Mouse (Mus musculus) lung, embryonic 15.5 days (tissue): ENCODE measurements around the gene 4930558K02Rik. TPM values are rescaled to one million over a fixed set of nuclear protein-coding genes. Genes with fewer than 3 reads are reported as not detected.
A peak's percentile ranks its signal among the peaks of the same experiment; 100 is the strongest.

Experiments used
- ATAC-seq: fragments of 200-750 bp; cut with Nextera tagmentation; 2 replicates; pipeline ENCODE4 v1.8.0; 2017; ENCODE audit warnings: moderate number of reproducible peaks, borderline replicate concordance; ENCODE audit not compliant: low FRiP score, low TSS enrichment; ENCODE audit errors: extremely low read depth
- H3K27ac ChIP-seq: fragments of 300-500 bp; sonication (generic); 2 replicates; pipeline ENCODE4 v1.5.1; 2015; ENCODE audit warnings: moderate library complexity, mild to moderate bottlenecking, inconsistent platforms
- H3K27me3 ChIP-seq: fragments of 300-500 bp; sonication (generic); 2 replicates; pipeline ENCODE4 v1.6.1; 2015; ENCODE audit warnings: inconsistent platforms
- H3K36me3 ChIP-seq: fragments of 300-500 bp; sonication (generic); 2 replicates; pipeline ENCODE4 v1.6.1; 2015; ENCODE audit warnings: inconsistent platforms
- H3K4me1 ChIP-seq: fragments of 300-500 bp; sonication (generic); 2 replicates; pipeline ENCODE4 v1.6.1; 2015; ENCODE audit warnings: inconsistent platforms
- H3K4me2 ChIP-seq: fragments of 300-500 bp; sonication (generic); 2 replicates; pipeline ENCODE4 v1.6.1; 2015; ENCODE audit warnings: inconsistent platforms, mild to moderate bottlenecking, moderate library complexity
- H3K4me3 ChIP-seq: fragments of 300-500 bp; sonication (generic); 2 replicates; pipeline ENCODE4 v1.5.1; 2015; ENCODE audit warnings: mild to moderate bottlenecking, inconsistent platforms
- H3K9ac ChIP-seq: fragments of 300-500 bp; sonication (generic); 2 replicates; pipeline ENCODE4 v1.6.1; 2015; ENCODE audit warnings: inconsistent platforms
- H3K9me3 ChIP-seq: fragments of 300-500 bp; sonication (generic); 2 replicates; pipeline ENCODE4 v1.6.1; 2016; ENCODE audit warnings: inconsistent platforms
- WGBS: fragments of 180-500 bp; shearing (Covaris S2); methylation state at CpG from one replicate; pipeline ENCODE4 v1.1.7; 2015; 5-methylcytosine and 5-hydroxymethylcytosine counted together
- polyA plus RNA-seq: library from polyadenylated mRNA; unstranded; fragments of >200 nt; fragmentation: Nextera tagmentation; extraction: Ambion mirVana; gene quantifications from 2 replicates; pipeline ENCODE4 v1.2.1, GENCODE M21; 2015

4930558K02Rik gene
- polyA plus RNA-seq, 1 experiment from 2014 or later: not detected

- peak within 1 kb of the TSS; percentile 84 for H3K9ac ChIP-seq
- H3K27me3 ChIP-seq: no peaks in the 10 kb centered on the region
- H3K4me2 ChIP-seq: peak within 1 kb of the TSS; percentile 60
- peak within 1 kb of the TSS; percentile 82 for H3K27ac ChIP-seq
- peaks cover 10% of the 10 kb centered on the region for H3K4me1 ChIP-seq
- peak; percentile 98 for ATAC-seq
- 0 out of 2 replicates have a peak, but pooled peaks cover 9% of the 10 kb centered on the region for H3K36me3 ChIP-seq
- WGBS: 1% methylated on average over 38 of the region's 38 CpGs
- peak within 1 kb of the TSS; percentile 90 for H3K4me3 ChIP-seq
- no peaks in the 10 kb centered on the region for H3K9me3 ChIP-seq
Measured at GRCm38 (mm10) chr1:161968589-161969407, 10.6 kb downstream of the 4930558K02Rik start, which contains the start of gene Pigc. Pigc (plus strand) TSS chr1:161969186.

GRCm38 (mm10) chr1:161967936-161968335, 11.5 kb downstream of the 4930558K02Rik start:
- H3K4me1 ChIP-seq: peaks cover 10% of the 10 kb centered on the region
- H3K4me3 ChIP-seq: no peak overlapping the region
- 59% methylated on average over 2 of the region's 2 CpGs for WGBS
- no peak overlapping the region for H3K27ac ChIP-seq
- H3K9ac ChIP-seq: no peak overlapping the region
- H3K27me3 ChIP-seq: no peaks in the 10 kb centered on the region
- no peak overlapping the region for H3K4me2 ChIP-seq
- 0 out of 2 replicates have a peak, but pooled peaks cover 9% of the 10 kb centered on the region for H3K36me3 ChIP-seq
- no peak for ATAC-seq
- no peaks in the 10 kb centered on the region for H3K9me3 ChIP-seq

GRCm38 (mm10) chr1:161962465-161963377, 16.7 kb downstream of the 4930558K02Rik start:
- H3K9me3 ChIP-seq: no peaks in the 10 kb centered on the region
- no peaks in the 10 kb centered on the region for H3K36me3 ChIP-seq
- H3K9ac ChIP-seq: no peak overlapping the region
- H3K4me1 ChIP-seq: no peaks in the 10 kb centered on the region; the same call in 1 of the 2 replicates
- no peaks in the 10 kb centered on the region for H3K27me3 ChIP-seq
- ATAC-seq: no peak
- no peak overlapping the region for H3K4me3 ChIP-seq
- H3K4me2 ChIP-seq: no peak overlapping the region
- WGBS: 35% methylated on average over 3 of the region's 3 CpGs
- no peak overlapping the region for H3K27ac ChIP-seq

- ATAC-seq: no peak
- WGBS: 69% methylated on average over 19 of the region's 19 CpGs
Measured at GRCm38 (mm10) chr1:161957964-161958950, 21.2 kb downstream of the 4930558K02Rik start.

DNA sequence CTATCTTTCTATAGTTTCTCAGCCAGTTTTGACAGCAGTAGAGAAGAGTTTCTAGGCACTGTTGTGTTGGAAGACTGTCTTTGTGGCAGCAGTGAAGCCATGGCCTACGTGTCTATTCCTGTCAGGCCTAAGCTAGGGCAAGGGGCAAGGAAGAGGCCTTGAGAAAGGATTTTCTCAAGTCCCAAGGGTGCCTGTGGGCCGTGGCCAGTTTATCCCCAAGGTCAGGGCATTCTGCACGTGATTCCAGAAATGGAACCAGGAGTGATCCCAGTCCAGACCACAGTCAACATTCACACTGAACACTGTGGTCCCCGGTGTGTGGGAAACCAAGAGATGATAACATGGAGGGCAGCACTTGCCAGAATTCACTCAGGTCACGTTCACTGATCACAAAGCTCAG, 23.6 kb downstream of the 4930558K02Rik start:
- Histone ChIP-seq H3K4me1 (no peaks in the 10 kb centered on the region), H3K4me2 (no peak overlapping the region), H3K27me3 (no peaks in the 10 kb centered on the region), H3K36me3 (no peaks in the 10 kb centered on the region), H3K27ac (no peak overlapping the region), H3K9ac (no peak overlapping the region), H3K9me3 (no peaks in the 10 kb centered on the region), H3K4me3 (no peak overlapping the region)
- no peak for ATAC-seq
- 60% methylated on average over 5 of the region's 5 CpGs for WGBS

More at GRCm38 (mm10) chr1:161957964-161958950, 21.2 kb downstream of the 4930558K02Rik start:
- H3K4me2 ChIP-seq: no peak overlapping the region
- H3K9ac ChIP-seq: no peak overlapping the region
- H3K9me3 ChIP-seq: no peaks in the 10 kb centered on the region
- no peaks in the 10 kb centered on the region for H3K36me3 ChIP-seq
- H3K27ac ChIP-seq: no peak overlapping the region
- no peak overlapping the region for H3K4me3 ChIP-seq
- no peaks in the 10 kb centered on the region for H3K27me3 ChIP-seq
- no peaks in the 10 kb centered on the region; the same call in 1 of the 2 replicates for H3K4me1 ChIP-seq

- no peak for ATAC-seq
- WGBS: 56% methylated on average over 1 of the region's 1 CpGs
- H3K9me3 ChIP-seq: no peaks in the 10 kb centered on the region
- H3K36me3 ChIP-seq: no peaks in the 10 kb centered on the region
- no peaks in the 10 kb centered on the region for H3K27me3 ChIP-seq
- no peak overlapping the region for H3K9ac ChIP-seq
- H3K4me2 ChIP-seq: no peak overlapping the region
- no peak overlapping the region for H3K27ac ChIP-seq
- no peaks in the 10 kb centered on the region for H3K4me1 ChIP-seq
- H3K4me3 ChIP-seq: no peak overlapping the region
Measured at GRCm38 (mm10) chr1:161952599-161952998, 26.8 kb downstream of the 4930558K02Rik start.

GRCm38 (mm10) chr1:161951009-161951779, 28.2 kb downstream of the 4930558K02Rik start:
- no peaks in the 10 kb centered on the region for H3K27me3 ChIP-seq
- H3K9me3 ChIP-seq: no peaks in the 10 kb centered on the region
- H3K36me3 ChIP-seq: no peaks in the 10 kb centered on the region
- no peak overlapping the region for H3K4me3 ChIP-seq
- no peaks in the 10 kb centered on the region for H3K4me1 ChIP-seq
- 60% methylated on average over 5 of the region's 5 CpGs for WGBS
- ATAC-seq: no peak
- no peak overlapping the region for H3K4me2 ChIP-seq
- H3K27ac ChIP-seq: no peak overlapping the region
- H3K9ac ChIP-seq: no peak overlapping the region

DNA sequence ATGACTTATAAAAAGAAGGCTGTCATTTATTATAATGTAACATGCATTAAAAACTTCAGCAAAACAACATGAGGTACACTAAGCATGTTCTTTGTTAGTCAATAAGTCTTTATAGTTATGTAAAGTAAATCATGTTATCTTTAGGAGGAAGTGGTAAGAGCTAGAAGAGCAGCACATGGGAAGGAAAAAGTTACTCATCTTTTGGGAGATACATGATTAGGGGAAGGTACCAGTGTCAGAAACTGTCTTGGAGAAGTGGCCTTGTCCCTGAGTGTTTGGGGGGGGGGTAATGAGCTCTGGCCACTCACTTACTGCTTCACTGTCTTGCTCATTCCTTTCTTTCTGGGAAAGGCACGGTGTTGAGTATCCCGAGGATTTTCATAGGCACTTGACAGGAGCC, 37.4 kb downstream of the 4930558K02Rik start:
- H3K9ac ChIP-seq: no peak overlapping the region
- no peaks in the 10 kb centered on the region for H3K36me3 ChIP-seq
- no peak overlapping the region for H3K4me2 ChIP-seq
- H3K27me3 ChIP-seq: no peaks in the 10 kb centered on the region
- no peaks in the 10 kb centered on the region for H3K4me1 ChIP-seq
- H3K4me3 ChIP-seq: no peak overlapping the region
- no peak for ATAC-seq
- H3K9me3 ChIP-seq: no peaks in the 10 kb centered on the region
- WGBS: 79% methylated on average over 2 of the region's 2 CpGs
- H3K27ac ChIP-seq: no peak overlapping the region

- no peak overlapping the region for H3K4me3 ChIP-seq
- H3K27ac ChIP-seq: no peak overlapping the region
- WGBS: 70% methylated on average over 4 of the region's 4 CpGs
- no peaks in the 10 kb centered on the region for H3K36me3 ChIP-seq
- no peak for ATAC-seq
- H3K9ac ChIP-seq: no peak overlapping the region
- H3K27me3 ChIP-seq: no peaks in the 10 kb centered on the region
- no peak overlapping the region for H3K4me2 ChIP-seq
- H3K9me3 ChIP-seq: no peaks in the 10 kb centered on the region
- H3K4me1 ChIP-seq: no peaks in the 10 kb centered on the region
Measured at GRCm38 (mm10) chr1:161932286-161932685, 47.1 kb downstream of the 4930558K02Rik start.

DNA sequence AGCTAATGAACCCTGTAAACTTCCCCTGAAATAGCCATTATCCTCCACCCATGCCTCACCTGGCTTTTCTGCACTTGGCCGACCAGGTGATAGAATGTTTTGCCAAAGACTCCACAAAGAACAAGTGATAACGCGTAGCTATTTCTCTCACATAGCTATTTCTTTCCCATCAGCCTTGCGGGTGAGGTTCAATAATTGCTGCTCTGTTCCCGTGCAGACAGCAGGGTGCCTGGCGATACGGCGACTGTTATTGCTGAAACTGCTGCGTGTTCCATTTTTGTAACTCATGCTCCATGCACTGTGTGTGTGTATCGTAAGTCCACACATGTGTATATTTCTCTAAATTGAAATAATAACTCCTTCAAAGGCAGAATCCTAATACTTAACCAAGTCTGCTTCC, 47.6 kb downstream of the 4930558K02Rik start:
- Histone ChIP-seq H3K9ac (no peak overlapping the region), H3K9me3 (no peaks in the 10 kb centered on the region), H3K36me3 (no peaks in the 10 kb centered on the region), H3K27ac (no peak overlapping the region), H3K4me3 (no peak overlapping the region), H3K27me3 (no peaks in the 10 kb centered on the region), H3K4me2 (no peak overlapping the region), H3K4me1 (no peaks in the 10 kb centered on the region)
- ATAC-seq: no peak
- 88% methylated on average over 10 of the region's 10 CpGs for WGBS
